Mouse (Mus musculus) forebrain, postnatal 0 days (tissue): ENCODE results near the gene Npvf. TPM values are rescaled to one million over a fixed set of nuclear protein-coding genes. Genes with fewer than 3 reads are reported as not detected.
"Not testable (repeated sequence)": the region's sequence is repeated elsewhere in the genome, so short reads cannot be mapped to it uniquely, and the experiment has no call there.

Source experiments
- ATAC-seq: fragments of 200-750 bp; cut with Nextera tagmentation; 2 replicates; pipeline ENCODE4 v1.8.0; 2017; ENCODE audit warnings: mild to moderate bottlenecking, moderate library complexity
- DNase-seq: peaks from one replicate; pipeline ENCODE4 v3.0.0-alpha.2; 2015
- H3K27ac ChIP-seq: fragments of 300-500 bp; sonication (generic); 2 replicates; pipeline ENCODE4 v1.5.1; 2014; ENCODE audit warnings: low read depth, mild to moderate bottlenecking, antibody characterized with exemption, low read length, moderate library complexity, mixed read lengths
- H3K27me3 ChIP-seq: fragments of 300-500 bp; sonication (generic); 2 replicates; pipeline ENCODE4 v1.6.1; 2014; ENCODE audit warnings: mild to moderate bottlenecking, low read length, mixed read lengths; ENCODE audit not compliant: insufficient read depth
- H3K36me3 ChIP-seq: fragments of 300-500 bp; sonication (generic); 2 replicates; pipeline ENCODE4 v1.6.1; 2014; ENCODE audit warnings: mild to moderate bottlenecking, moderate library complexity; ENCODE audit not compliant: insufficient read depth
- H3K4me1 ChIP-seq: fragments of 300-500 bp; sonication (generic); 2 replicates; pipeline ENCODE4 v1.6.1; 2014; ENCODE audit warnings: antibody characterized with exemption; ENCODE audit not compliant: insufficient read depth
- H3K4me2 ChIP-seq: fragments of 300-500 bp; sonication (generic); 2 replicates; pipeline ENCODE4 v1.6.1; 2014; ENCODE audit warnings: low read depth, mild to moderate bottlenecking, moderate library complexity
- H3K4me3 ChIP-seq: fragments of 300-500 bp; sonication (generic); 2 replicates; pipeline ENCODE4 v1.5.1; 2014; ENCODE audit warnings: low read depth, low read length, mixed read lengths
- H3K9ac ChIP-seq: fragments of 300-500 bp; sonication (generic); 2 replicates; pipeline ENCODE4 v1.6.1; 2014; ENCODE audit warnings: mild to moderate bottlenecking
- H3K9me3 ChIP-seq: fragments of 300-500 bp; sonication (generic); 2 replicates; pipeline ENCODE4 v1.6.1; 2016; ENCODE audit warnings: low read length
- CTCF ChIP-seq: sonication (generic); IDR thresholded peaks from 2 replicates; pipeline ENCODE4 v1.5.1; 2016; ENCODE audit warnings: antibody characterized with exemption, control low read depth, low read depth
- WGBS: fragments of 180-500 bp; shearing (Covaris S2); extraction: QIAGEN DNeasy Blood & Tissue Kit; methylation state at CpG from one replicate; pipeline ENCODE4 v1.1.7; 2014; 5-methylcytosine and 5-hydroxymethylcytosine counted together
- polyA plus RNA-seq: library from polyadenylated mRNA; unstranded; fragments of >200 nt; fragmentation: Nextera tagmentation; extraction: Ambion mirVana; gene quantifications from 2 replicates; pipeline ENCODE4 v1.2.1, GENCODE M21; 2015
- total RNA-seq: library from RNA; depleted of rRNA; stranded (reverse); fragments of >200 nt; gene quantifications from 2 replicates; pipeline ENCODE4 v1.2.3, GENCODE M21; 2014; rRNA removed

Gene Npvf
- total and polyA plus RNA-seq, 2 experiments from 2014 or later = 0.98 to 2.1 TPM

DNA sequence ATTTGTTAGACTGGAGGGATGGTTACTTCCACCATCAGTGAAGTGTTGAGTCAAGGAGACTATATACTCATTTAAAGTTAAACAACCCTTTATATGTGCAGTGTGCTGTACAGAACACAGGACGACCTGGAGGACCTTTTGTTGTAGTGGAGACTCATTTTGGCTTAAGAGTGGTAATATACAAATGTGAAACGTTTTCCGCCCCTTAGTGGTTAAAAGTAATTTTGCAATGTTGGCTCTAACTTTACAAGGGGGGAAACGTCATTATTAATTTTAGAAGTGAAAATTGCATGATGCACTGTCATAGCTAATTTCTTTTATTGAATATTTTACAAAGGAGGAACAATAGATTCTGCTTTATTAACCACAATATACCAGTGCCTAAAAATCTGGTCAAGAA lies 13.9 kb downstream of the Npvf start:
- Histone ChIP-seq H3K4me3 (no peak overlapping the region), H3K4me2 (no peak overlapping the region), H3K9ac (no peak overlapping the region), H3K27ac (no peak overlapping the region), H3K36me3 (no peaks in the 10 kb centered on the region), H3K27me3 (no peaks in the 10 kb centered on the region), H3K4me1 (peaks cover 10% of the 10 kb centered on the region; the same call in 1 of the 2 replicates), H3K9me3 (no peaks in the 10 kb centered on the region)
- TF ChIP-seq CTCF = no peak
- no peak for ATAC-seq
- DNase-seq = no peak
- WGBS = 72% methylated on average over 4 of the region's 4 CpGs

DNA sequence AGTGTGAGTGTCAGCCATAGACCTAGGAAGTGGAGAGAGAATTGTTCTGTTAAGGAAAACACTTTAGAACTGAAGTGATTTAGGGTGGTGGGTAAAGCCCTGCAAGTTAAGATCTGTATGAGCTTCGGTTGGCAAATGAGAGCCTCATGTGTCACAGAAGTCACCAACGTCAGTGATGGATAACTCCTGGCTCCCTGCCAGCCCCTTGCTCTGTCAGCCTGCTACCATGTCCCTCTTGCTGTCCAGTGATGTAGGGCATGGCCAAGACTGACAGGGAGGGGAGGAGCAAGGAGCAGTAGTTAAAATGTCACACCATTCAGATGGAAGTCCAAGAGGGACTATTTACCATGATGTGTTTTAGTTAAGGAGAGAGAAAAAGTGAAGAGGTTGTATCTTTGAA lies 14.6 kb downstream of the Npvf start:
- Histone ChIP-seq H3K9ac (no peak overlapping the region), H3K4me3 (no peak overlapping the region), H3K4me2 (no peak overlapping the region), H3K4me1 (peaks cover 10% of the 10 kb centered on the region; the same call in 1 of the 2 replicates), H3K36me3 (no peaks in the 10 kb centered on the region), H3K27ac (no peak overlapping the region), H3K27me3 (no peaks in the 10 kb centered on the region), H3K9me3 (no peaks in the 10 kb centered on the region)
- TF ChIP-seq CTCF = no peak
- ATAC-seq (no peak), DNase-seq (no peak)
- 57% methylated on average over 2 of the region's 2 CpGs for WGBS

DNA sequence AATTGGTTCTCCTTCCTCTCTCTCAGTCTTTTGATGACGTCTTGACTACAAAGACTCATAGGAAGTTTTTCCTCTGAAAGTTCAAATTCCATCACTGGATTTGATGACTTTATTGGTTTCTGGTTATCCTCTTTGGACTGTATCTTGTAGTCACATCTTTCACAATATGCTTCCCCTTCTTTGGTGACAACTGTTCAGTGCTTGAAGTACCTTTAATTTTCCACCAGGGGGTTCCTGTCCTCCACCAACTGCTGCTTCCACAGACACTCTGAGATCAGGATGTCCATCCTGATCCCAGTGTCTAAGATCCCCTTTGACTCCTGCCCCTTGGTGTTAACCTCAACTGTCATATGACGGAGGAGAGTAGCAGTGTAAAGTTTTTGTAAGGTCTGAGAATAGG lies 28.1 kb downstream of the Npvf start:
- not testable (repeated sequence) for DNase-seq, H3K4me1 ChIP-seq, H3K9me3 ChIP-seq, H3K4me3 ChIP-seq, H3K36me3 ChIP-seq, H3K27me3 ChIP-seq, H3K4me2 ChIP-seq, H3K9ac ChIP-seq, ATAC-seq, H3K27ac ChIP-seq
- 66% methylated on average over 2 of the region's 2 CpGs for WGBS

DNA sequence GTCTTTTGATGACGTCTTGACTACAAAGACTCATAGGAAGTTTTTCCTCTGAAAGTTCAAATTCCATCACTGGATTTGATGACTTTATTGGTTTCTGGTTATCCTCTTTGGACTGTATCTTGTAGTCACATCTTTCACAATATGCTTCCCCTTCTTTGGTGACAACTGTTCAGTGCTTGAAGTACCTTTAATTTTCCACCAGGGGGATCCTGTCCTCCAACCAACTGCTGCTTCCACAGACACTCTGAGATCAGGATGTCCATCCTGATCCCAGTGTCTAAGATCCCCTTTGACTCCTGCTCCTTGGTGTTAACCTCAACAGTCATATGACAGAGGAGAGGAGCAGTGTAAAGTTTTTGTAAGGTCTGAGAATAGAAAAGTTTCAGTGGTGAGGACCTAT lies 36.0 kb downstream of the Npvf start:
- not testable (repeated sequence) for H3K36me3 ChIP-seq, H3K27me3 ChIP-seq, DNase-seq, H3K27ac ChIP-seq, ATAC-seq, H3K9ac ChIP-seq, H3K4me3 ChIP-seq, H3K9me3 ChIP-seq, H3K4me2 ChIP-seq, H3K4me1 ChIP-seq
- 93% methylated on average over 1 of the region's 1 CpGs for WGBS
- TF ChIP-seq CTCF = peak; percentile 23; the same call in 1 of the 2 replicates

DNA sequence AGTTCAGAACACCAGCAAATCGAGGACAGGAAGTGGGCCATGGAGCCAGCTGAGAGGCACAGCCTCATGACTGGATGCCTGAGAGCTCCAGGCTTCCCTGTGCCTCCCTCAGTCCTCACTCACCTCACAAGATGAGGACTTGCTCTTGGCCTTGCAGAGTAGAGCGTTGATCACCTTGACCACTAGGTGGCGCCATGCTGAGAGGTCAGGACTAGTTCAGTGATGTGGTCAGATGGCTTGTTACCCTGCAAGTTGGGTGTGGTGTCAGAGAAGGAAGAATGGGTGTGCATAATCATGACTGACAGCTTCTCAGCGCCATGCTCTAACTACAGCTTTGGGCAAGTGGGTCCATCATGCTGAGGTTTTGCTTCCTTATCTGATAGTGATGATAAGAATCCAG lies 52.6 kb downstream of the Npvf start:
- no peak overlapping the region for H3K27ac ChIP-seq
- H3K4me2 ChIP-seq = no peak overlapping the region
- H3K9ac ChIP-seq = no peak overlapping the region
- no peaks in the 10 kb centered on the region for H3K9me3 ChIP-seq
- H3K36me3 ChIP-seq = no peaks in the 10 kb centered on the region
- H3K4me3 ChIP-seq = no peak overlapping the region
- DNase-seq (no peak), ATAC-seq (no peak)
- 28% methylated on average over 4 of the region's 4 CpGs for WGBS
- no peaks in the 10 kb centered on the region for H3K27me3 ChIP-seq
- no peaks in the 10 kb centered on the region for H3K4me1 ChIP-seq
- TF ChIP-seq CTCF = peak; percentile 65

Other genes starting within 250 kb of the Npvf start
- 9.5 and 12.8 TPM in 2 replicates for gene Osbpl3, start 198.2 kb downstream of the Npvf start, total RNA-seq
- 4.8 and 5.6 TPM in 2 replicates for gene Osbpl3, start 198.2 kb downstream of the Npvf start, polyA plus RNA-seq
- 48.8 and 74.0 TPM in 2 replicates for gene Cycs, start 87.9 kb downstream of the Npvf start, total RNA-seq
- 74.7 and 87.9 TPM in 2 replicates for gene Cycs, start 87.9 kb downstream of the Npvf start, polyA plus RNA-seq
- 1.3 and 3.6 TPM in 2 replicates for gene 4921507P07Rik, start 57.8 kb downstream of the Npvf start, total RNA-seq
- 1.8 and 2.3 TPM in 2 replicates for gene 4921507P07Rik, start 57.8 kb downstream of the Npvf start, polyA plus RNA-seq